In genomic region chr4:149916831-149917230, GRCm38 (mm10) we compare ENCODE assay signal across 30 mouse cellular contexts. TPM values are rescaled to one million over a fixed set of nuclear protein-coding genes. Genes with fewer than 3 reads are reported as not detected.
DNase-seq lines count a peak whose midpoint lies in the region; ATAC-seq and TF ChIP-seq lines count a peak whose summit lies in the region.
"Had no signal": no experiment of that assay in that cellular context is flagged by ENCODE, and none has a peak within 500 bp of the region (broad histone marks: within the 10 kb centered on the region; RNA-seq: fewer than 3 reads in every experiment).

No protein-coding gene starts in this region.

- ATAC-seq in kidney, postnatal 0 days (replicated peaks; ENCODE audit: low FRiP score, low read depth): no peak
- ATAC-seq in intestine, postnatal 0 days: peak; percentile 85
- peak; percentile 34; the same call in 1 of the 2 replicates for ATAC-seq in stomach, postnatal 0 days (ENCODE audit: low FRiP score, low TSS enrichment)
- ATAC-seq: forebrain, embryonic 16.5 days; liver, postnatal 0 days; lung, postnatal 0 days; midbrain, embryonic 15.5 days; Patski had no signal

- H3K36me3 ChIP-seq in heart, embryonic 10.5 days: no peaks in the 10 kb centered on the region
- H3K36me3 ChIP-seq in kidney, postnatal 0 days (ENCODE audit: insufficient read depth, low read length): no peaks in the 10 kb centered on the region
- H3K36me3 ChIP-seq in intestine, postnatal 0 days (ENCODE audit: control insufficient read depth, insufficient read depth): no peaks in the 10 kb centered on the region; the same call in 1 of the 2 replicates
- no peaks in the 10 kb centered on the region for H3K36me3 ChIP-seq in stomach, postnatal 0 days (ENCODE audit: control insufficient read depth, insufficient read depth, low read length)
- H3K36me3 ChIP-seq: embryonic facial prominence, embryonic 13.5 days; G1E; hindbrain, embryonic 15.5 days; midbrain, embryonic 15.5 days; neural tube, embryonic 13.5 days; stomach, embryonic 15.5 days had no signal

- H3K9me3 ChIP-seq in heart, embryonic 10.5 days: no peaks in the 10 kb centered on the region
- H3K9me3 ChIP-seq in kidney, postnatal 0 days (replicated peaks; ENCODE audit: low read length): no peaks in the 10 kb centered on the region
- no peaks in the 10 kb centered on the region for H3K9me3 ChIP-seq in intestine, postnatal 0 days (ENCODE audit: control insufficient read depth)
- H3K9me3 ChIP-seq in stomach, postnatal 0 days (ENCODE audit: control insufficient read depth, low read length): no peaks in the 10 kb centered on the region
- H3K9me3 ChIP-seq: embryonic facial prominence, embryonic 13.5 days; G1E; hindbrain, embryonic 15.5 days; midbrain, embryonic 15.5 days; neural tube, embryonic 13.5 days; stomach, embryonic 15.5 days had no signal

- no peak for TF ChIP-seq CTCF in kidney, postnatal 0 days (IDR thresholded peaks at IDR 0.05; ENCODE audit: low read depth)
- TF ChIP-seq CTCF in intestine, postnatal 0 days (IDR thresholded peaks at IDR 0.05; ENCODE audit: low read depth): no peak
- no peak for TF ChIP-seq CTCF in stomach, postnatal 0 days (IDR thresholded peaks at IDR 0.05; ENCODE audit: low read depth)

- no peak overlapping the region for H3K9ac ChIP-seq in kidney, postnatal 0 days (ENCODE audit: low read depth, low read length)
- no peak overlapping the region for H3K9ac ChIP-seq in intestine, postnatal 0 days (ENCODE audit: low read depth, low read length)
- no peak overlapping the region for H3K9ac ChIP-seq in stomach, postnatal 0 days (ENCODE audit: low read length)
- H3K9ac ChIP-seq: embryonic facial prominence, embryonic 13.5 days; hindbrain, embryonic 15.5 days; liver, postnatal 0 days; midbrain, embryonic 15.5 days; neural tube, embryonic 13.5 days; stomach, embryonic 15.5 days had no signal

- no peak for TF ChIP-seq EP300 in stomach, postnatal 0 days (optimal IDR thresholded peaks at IDR 0.05)

- intact Hi-C loops in heart, postnatal 36 days (cut with DNase I): no loop called here

- 0 out of 2 replicates have a peak, but pooled peaks cover 4% of the 10 kb centered on the region for H3K27me3 ChIP-seq in heart, embryonic 10.5 days (ENCODE audit: insufficient read depth, poor library complexity, severe bottlenecking)
- H3K27me3 ChIP-seq in kidney, postnatal 0 days (ENCODE audit: insufficient read depth, low read length): no peaks in the 10 kb centered on the region
- H3K27me3 ChIP-seq in intestine, postnatal 0 days (replicated peaks; ENCODE audit: control insufficient read depth, insufficient read depth, low read length): no peaks in the 10 kb centered on the region
- no peaks in the 10 kb centered on the region for H3K27me3 ChIP-seq in stomach, postnatal 0 days (ENCODE audit: control insufficient read depth, insufficient read depth, low read length)
- H3K27me3 ChIP-seq: embryonic facial prominence, embryonic 13.5 days; hindbrain, embryonic 15.5 days; midbrain, embryonic 15.5 days; neural tube, embryonic 13.5 days; Patski; stomach, embryonic 15.5 days had no signal

- peaks cover 73% of the 10 kb centered on the region for H3K4me1 ChIP-seq in heart, embryonic 10.5 days
- H3K4me1 ChIP-seq in kidney, postnatal 0 days (replicated peaks; ENCODE audit: insufficient read depth, low read length): peaks cover 36% of the 10 kb centered on the region
- H3K4me1 ChIP-seq in intestine, postnatal 0 days (replicated peaks; ENCODE audit: control insufficient read depth, insufficient read depth, low read length): peaks cover 26% of the 10 kb centered on the region
- H3K4me1 ChIP-seq in stomach, postnatal 0 days (replicated peaks; ENCODE audit: control insufficient read depth, insufficient read depth): peaks cover 7% of the 10 kb centered on the region
- H3K4me1 ChIP-seq: midbrain, embryonic 15.5 days had no signal

- no peak overlapping the region for H3K4me2 ChIP-seq in kidney, postnatal 0 days (ENCODE audit: low read length)
- H3K4me2 ChIP-seq in intestine, postnatal 0 days (replicated peaks; ENCODE audit: low read depth): no peak overlapping the region
- no peak overlapping the region for H3K4me2 ChIP-seq in stomach, postnatal 0 days (replicated peaks; ENCODE audit: low read depth)
- H3K4me2 ChIP-seq: embryonic facial prominence, embryonic 13.5 days; hindbrain, embryonic 15.5 days; liver, embryonic 11.5 days; midbrain, embryonic 15.5 days; neural tube, embryonic 13.5 days; stomach, embryonic 15.5 days had no signal

- no peak for DNase-seq in heart, embryonic 10.5 days (ENCODE audit: low spot score)
- DNase-seq in heart, postnatal 36 days: no peak
- DNase-seq in kidney, postnatal 0 days (ENCODE audit: low spot score): no peak
- DNase-seq in kidney, postnatal 4 days: no peak
- DNase-seq in stomach, postnatal 0 days (ENCODE audit: low spot score): peak; percentile 36
- DNase-seq in thymus, postnatal 14 days: no peak
- DNase-seq in ovary, postnatal 14 days (ENCODE audit: low spot score): no peak
- DNase-seq: adrenal gland, adult 2 months; cerebellum, adult 18-20 months; cerebellum, postnatal 14 days; kidney, adult 11 months; kidney, postnatal 14 days; left cerebral cortex, postnatal 4 days; liver, postnatal 0 days; right cerebral cortex, adult 18-20 months; right cerebral cortex, postnatal 4 days; thymus, adult 2 months had no signal

- WGBS in heart, embryonic 10.5 days: 25% methylated on average over 3 of the region's 3 CpGs
- 58% methylated on average over 3 of the region's 3 CpGs for WGBS in kidney, postnatal 0 days
- WGBS in intestine, postnatal 0 days: 27% methylated on average over 3 of the region's 3 CpGs
- WGBS in stomach, postnatal 0 days: 57% methylated on average over 3 of the region's 3 CpGs

- H3K27ac ChIP-seq in heart, embryonic 10.5 days: peak overlapping the region; percentile 53; the same call in 1 of the 2 replicates
- H3K27ac ChIP-seq in kidney, postnatal 0 days: peak overlapping the region; percentile 43
- H3K27ac ChIP-seq in intestine, postnatal 0 days (ENCODE audit: low read depth, low read length): peak overlapping the region; percentile 90
- no peak overlapping the region for H3K27ac ChIP-seq in stomach, postnatal 0 days (replicated peaks)
- H3K27ac ChIP-seq: embryonic facial prominence, embryonic 13.5 days; hindbrain, embryonic 15.5 days; left cerebral cortex, adult 2 months; macrophage; midbrain, embryonic 15.5 days; neural tube, embryonic 13.5 days had no signal

- H3K4me3 ChIP-seq in heart, embryonic 10.5 days: no peak overlapping the region
- no peak overlapping the region for H3K4me3 ChIP-seq in kidney, postnatal 0 days (replicated peaks; ENCODE audit: low read depth, low read length)
- no peak overlapping the region for H3K4me3 ChIP-seq in intestine, postnatal 0 days (ENCODE audit: low read depth, low read length)
- no peak overlapping the region for H3K4me3 ChIP-seq in stomach, postnatal 0 days (ENCODE audit: low read depth, low read length)
- H3K4me3 ChIP-seq: embryonic facial prominence, embryonic 13.5 days; hindbrain, embryonic 15.5 days; left cerebral cortex, adult 2 months; midbrain, embryonic 15.5 days; neural tube, embryonic 13.5 days; stomach, embryonic 15.5 days had no signal

RNA-seq across cellular contexts. Expression of gene Spsb1, which starts 38.0 kb away (rescaled TPM):
- polyA plus RNA-seq in heart, embryonic 10.5 days (2016; fragmentation: Nextera tagmentation; extraction: Ambion mirVana): 3.9 and 9.2 TPM in 2 replicates
- total RNA-seq in heart, postnatal 36 days (2021): 10 to 100 TPM; 35.1 to 37.7 TPM
- polyA plus RNA-seq in kidney, postnatal 0 days (2015; fragmentation: Nextera tagmentation; extraction: Ambion mirVana): 10.7 and 11.6 TPM in 2 replicates
- polyA plus RNA-seq in intestine, postnatal 0 days (2015; fragmentation: Nextera tagmentation; extraction: Ambion mirVana): 26.4 and 26.5 TPM in 2 replicates
- polyA plus RNA-seq in stomach, postnatal 0 days (2015; fragmentation: Nextera tagmentation; extraction: Ambion mirVana): 10.0 and 13.1 TPM in 2 replicates
- total RNA-seq: G1E had no signal
